Mouse (Mus musculus) CH12.LX (cell line): ENCODE measurements around the gene Zfand4. TPM values are rescaled to one million over a fixed set of nuclear protein-coding genes. Genes with fewer than 3 reads are reported as not detected.

Source experiments
- DNase-seq: peaks from one replicate; pipeline ENCODE4 v3.0.0-alpha.2; 2013; ENCODE audit errors: extremely low read depth
- H3K27ac ChIP-seq: 2 replicates; pipeline ENCODE4 v1.5.1; 2012; ENCODE audit warnings: low read depth, mild to moderate bottlenecking, control low read depth, moderate library complexity; ENCODE audit not compliant: insufficient read depth
- H3K27me3 ChIP-seq: replicated peaks from 2 replicates; pipeline ENCODE3; 2012; ENCODE audit warnings: inconsistent platforms
- H3K36me3 ChIP-seq, 2 experiments: replicated peaks in 1 of 2; 2 replicates each; pipeline versions ENCODE3 to v1.6.1; 2012; ENCODE audit warnings: inconsistent platforms in 1 of 2, low read length in 1 of 2, mild to moderate bottlenecking in 1 of 2, mixed read lengths in 1 of 2, moderate library complexity in 1 of 2; ENCODE audit not compliant: control insufficient read depth in 1 of 2, insufficient read depth in 1 of 2
- H3K4me1 ChIP-seq, 2 experiments: 2 replicates each; pipeline ENCODE4 v1.6.1; 2012; ENCODE audit warnings: inconsistent platforms in 1 of 2, moderate library complexity in 1 of 2; ENCODE audit not compliant: insufficient read depth in 2 of 2, control insufficient read depth in 1 of 2
- H3K4me2 ChIP-seq: 2 replicates; pipeline ENCODE4 v1.6.1; 2012; ENCODE audit warnings: low read depth, mild to moderate bottlenecking, control low read depth; ENCODE audit not compliant: poor library complexity, insufficient read depth, severe bottlenecking
- H3K4me3 ChIP-seq, 3 experiments: fragments of 150-350 bp in 1 of 3; sonication (generic) in 1 of 3; replicated peaks in 1 of 3; 2 replicates each; pipeline versions ENCODE3 to v1.5.1; 2011 to 2012; ENCODE audit warnings: low read depth in 2 of 3, low read length in 2 of 3, mild to moderate bottlenecking in 2 of 3, moderate library complexity in 2 of 3, control low read depth in 1 of 3, improper control_type of control experiment in 1 of 3, inconsistent platforms in 1 of 3, mixed read lengths in 1 of 3; ENCODE audit not compliant: poor library complexity in 1 of 3
- H3K79me2 ChIP-seq: replicated peaks from 2 replicates; pipeline ENCODE4 v1.6.1; 2012; ENCODE audit warnings: mild to moderate bottlenecking, moderate library complexity; ENCODE audit not compliant: control insufficient read depth, poor library complexity, insufficient read depth, severe bottlenecking; ENCODE audit errors: extremely low read depth
- H3K9ac ChIP-seq: 2 replicates; pipeline ENCODE4 v1.6.1; 2012; ENCODE audit warnings: low read depth, mild to moderate bottlenecking, control low read depth, moderate library complexity; ENCODE audit not compliant: insufficient read depth
- H3K9me3 ChIP-seq: replicated peaks from 2 replicates; pipeline ENCODE3; 2012; ENCODE audit warnings: low read length, inconsistent platforms, mixed read lengths
- BHLHE40 ChIP-seq: IDR thresholded peaks from 2 replicates; pipeline ENCODE4 v1.6.1; 2011; ENCODE audit warnings: mild to moderate bottlenecking, low read depth, low read length, improper control_type of control experiment
- CTCF ChIP-seq, 2 experiments: IDR thresholded peaks in 1 of 2; conservative IDR thresholded peaks in 1 of 2; 2 replicates each; pipeline ENCODE4 v1.5.1; 2011 to 2012; ENCODE audit warnings: low read depth in 2 of 2, low read length in 2 of 2, improper control_type of control experiment in 1 of 2, inconsistent platforms in 1 of 2, mild to moderate bottlenecking in 1 of 2, moderate library complexity in 1 of 2
- E2F4 ChIP-seq: IDR thresholded peaks from 2 replicates; pipeline ENCODE4 v1.6.1; 2011; ENCODE audit warnings: low read depth, low read length, improper control_type of control experiment; ENCODE audit not compliant: insufficient replicate concordance
- EP300 ChIP-seq: IDR thresholded peaks from 2 replicates; pipeline ENCODE4 v1.6.1; 2011; ENCODE audit warnings: low read length, improper control_type of control experiment
- ETS1 ChIP-seq: conservative IDR thresholded peaks from 2 replicates; pipeline ENCODE4 v1.6.1; 2012; ENCODE audit warnings: low read depth, mild to moderate bottlenecking, inconsistent platforms, low read length, improper control_type of control experiment, moderate library complexity
- GABPA ChIP-seq: IDR thresholded peaks from 2 replicates; pipeline ENCODE4 v1.6.1; 2012; ENCODE audit warnings: low read depth, low read length, improper control_type of control experiment, inconsistent platforms; ENCODE audit not compliant: insufficient replicate concordance
- HCFC1 ChIP-seq: IDR thresholded peaks from 2 replicates; pipeline ENCODE4 v1.6.1; 2012; ENCODE audit warnings: low read depth, mild to moderate bottlenecking, inconsistent platforms, low read length, improper control_type of control experiment
- IRF4 ChIP-seq: IDR thresholded peaks from 2 replicates; pipeline ENCODE4 v1.6.1; 2014; ENCODE audit warnings: low read depth, mild to moderate bottlenecking, inconsistent platforms, low read length, improper control_type of control experiment
- MAFK ChIP-seq: IDR thresholded peaks from 2 replicates; pipeline ENCODE4 v1.6.1; 2011; ENCODE audit warnings: low read length, improper control_type of control experiment; ENCODE audit not compliant: insufficient replicate concordance
- MAZ ChIP-seq: IDR thresholded peaks from 2 replicates; pipeline ENCODE4 v1.6.1; 2012; ENCODE audit warnings: low read depth, mild to moderate bottlenecking, inconsistent platforms, low read length, improper control_type of control experiment, moderate library complexity
- MEF2A ChIP-seq: IDR thresholded peaks from 2 replicates; pipeline ENCODE4 v1.6.1; 2014; ENCODE audit warnings: low read depth, mild to moderate bottlenecking, inconsistent platforms, low read length, improper control_type of control experiment, borderline replicate concordance
- NELFE ChIP-seq: IDR thresholded peaks from 2 replicates; pipeline ENCODE4 v1.6.1; 2011; ENCODE audit warnings: low read depth, low read length, improper control_type of control experiment
- NRF1 ChIP-seq: IDR thresholded peaks from 2 replicates; pipeline ENCODE4 v1.6.1; 2014; ENCODE audit warnings: low read depth, mild to moderate bottlenecking, inconsistent platforms, low read length, improper control_type of control experiment, moderate library complexity
- PAX5 ChIP-seq: IDR thresholded peaks from 2 replicates; pipeline ENCODE4 v1.6.1; 2012; ENCODE audit warnings: low read length, inconsistent platforms, mixed read lengths
- POLR2AphosphoS2 ChIP-seq: IDR thresholded peaks from 2 replicates; pipeline ENCODE4 v1.6.1; 2011; ENCODE audit warnings: low read depth, low read length, improper control_type of control experiment
- RAD21 ChIP-seq: IDR thresholded peaks from 2 replicates; pipeline ENCODE4 v1.6.1; 2011; ENCODE audit warnings: low read depth, mild to moderate bottlenecking, low read length, improper control_type of control experiment, moderate library complexity
- TCF12 ChIP-seq: IDR thresholded peaks from 2 replicates; pipeline ENCODE4 v1.6.1; 2014; ENCODE audit warnings: low read depth, mild to moderate bottlenecking, inconsistent platforms, low read length, improper control_type of control experiment
- UBTF ChIP-seq: IDR thresholded peaks from 2 replicates; pipeline ENCODE4 v1.6.1; 2012; ENCODE audit warnings: low read depth, mild to moderate bottlenecking, inconsistent platforms, low read length, improper control_type of control experiment, moderate library complexity
- USF1 ChIP-seq: IDR thresholded peaks from 2 replicates; pipeline ENCODE4 v1.6.1; 2014; ENCODE audit warnings: low read depth, mild to moderate bottlenecking, inconsistent platforms, low read length, improper control_type of control experiment
- USF2 ChIP-seq: conservative IDR thresholded peaks from 2 replicates; pipeline ENCODE4 v1.6.1; 2011; ENCODE audit warnings: low read depth, low read length, improper control_type of control experiment
- ZMIZ1 ChIP-seq: IDR thresholded peaks from 2 replicates; pipeline ENCODE4 v1.6.1; 2012; ENCODE audit warnings: low read depth, mild to moderate bottlenecking, inconsistent platforms, low read length, improper control_type of control experiment
- ZNF384 ChIP-seq: IDR thresholded peaks from 2 replicates; pipeline ENCODE4 v1.6.1; 2012; ENCODE audit warnings: low read depth, low read length, improper control_type of control experiment, inconsistent platforms
- dilution Hi-C: fragments of 300-500 bp; cut with MboI; formaldehyde crosslinking; loops from 2 replicates; pipeline ENCODE4 v1.14.3; 2020; ENCODE audit warnings: low sequenced_read_pairs; ENCODE audit not compliant: extremely low pct_unique_long_range_greater_than_20kb, extremely low pct_ligation_motif_present
- in situ Hi-C: fragments of 300-500 bp; cut with MboI; formaldehyde crosslinking; loops from 3 replicates; pipeline ENCODE4 v1.14.3; 2019; ENCODE audit warnings: low sequenced_read_pairs, low pct_ligation_motif_present, low pct_unique_long_range_greater_than_20kb, mixed read lengths
- polyA plus RNA-seq: library from polyadenylated mRNA; unstranded; fragments of >175 nt; gene quantifications from 2 replicates; pipeline ENCODE4 v1.2.1, GENCODE M21; 2012; ENCODE audit warnings: low read depth; ENCODE audit not compliant: insufficient read length
- total RNA-seq, 2 experiments: library from RNA; depleted of rRNA; stranded (reverse); fragments of 300-350 nt in 1 of 2; fragments of >200 nt in 1 of 2; gene quantifications; 2 replicates each; pipeline ENCODE4 v1.2.3; 2012 to 2014

Zfand4 gene
- total and polyA plus RNA-seq, 3 experiments = 2.2 to 3.8 (median 3.1) TPM

DNA sequence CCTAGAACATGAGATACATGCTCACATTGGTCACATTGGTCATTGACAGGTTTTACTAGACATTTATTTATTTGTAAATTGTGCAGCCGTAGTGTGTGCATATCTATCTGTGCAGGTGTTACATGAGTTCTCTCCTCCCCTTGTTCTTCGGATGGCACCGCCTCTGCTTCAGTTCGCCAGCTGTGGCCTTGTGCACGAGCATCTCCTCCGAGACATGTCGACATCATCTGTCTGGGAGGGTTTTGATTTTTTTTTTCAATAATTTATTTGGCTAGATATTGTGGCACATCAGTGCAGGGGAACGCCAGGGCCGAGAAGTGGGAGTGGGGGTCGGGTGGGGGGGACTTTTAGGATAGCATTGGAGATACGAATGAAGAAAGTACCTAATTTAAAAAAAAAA, 103.9 kb downstream of the Zfand4 start:
- dilution Hi-C loops (no loop called here), in situ Hi-C loops (no loop called here)
- no peak overlapping the region for H3K4me2 ChIP-seq
- H3K9ac ChIP-seq = no peak overlapping the region
- DNase-seq = no peak
- no peak overlapping the region for H3K4me3 ChIP-seq
- no peaks in the 10 kb centered on the region for H3K36me3 ChIP-seq
- H3K27me3 ChIP-seq = no peaks in the 10 kb centered on the region
- no peaks in the 10 kb centered on the region for H3K9me3 ChIP-seq
- peaks cover 0 to under 1% of the 10 kb centered on the region in 2 experiments; a peak in 1 of 4 replicates for H3K4me1 ChIP-seq
- TF ChIP-seq ETS1 = no peak
- no peak for TF ChIP-seq MAFK
- TF ChIP-seq PAX5 = no peak
- TF ChIP-seq NELFE = no peak
- TF ChIP-seq ZMIZ1 = no peak
- TF ChIP-seq POLR2AphosphoS2 = no peak
- no peak for TF ChIP-seq ZNF384
- TF ChIP-seq BHLHE40 = no peak
- TF ChIP-seq MEF2A = no peak
- no peak for TF ChIP-seq MAZ
- TF ChIP-seq USF2 = no peak
- TF ChIP-seq NRF1 = no peak
- no peak for TF ChIP-seq UBTF
- TF ChIP-seq RAD21 = no peak
- no peak for TF ChIP-seq USF1
- no peak for TF ChIP-seq GABPA
- TF ChIP-seq EP300 = no peak
- TF ChIP-seq CTCF (conservative IDR thresholded peaks at IDR 0.05 in 1 of 2, IDR thresholded peaks at IDR 0.05 in 1 of 2; ENCODE audit: low read depth in 2 of 2, low read length in 2 of 2) = no peak
- H3K27ac ChIP-seq = no peak overlapping the region
- H3K79me2 ChIP-seq = no peaks in the 10 kb centered on the region

DNA sequence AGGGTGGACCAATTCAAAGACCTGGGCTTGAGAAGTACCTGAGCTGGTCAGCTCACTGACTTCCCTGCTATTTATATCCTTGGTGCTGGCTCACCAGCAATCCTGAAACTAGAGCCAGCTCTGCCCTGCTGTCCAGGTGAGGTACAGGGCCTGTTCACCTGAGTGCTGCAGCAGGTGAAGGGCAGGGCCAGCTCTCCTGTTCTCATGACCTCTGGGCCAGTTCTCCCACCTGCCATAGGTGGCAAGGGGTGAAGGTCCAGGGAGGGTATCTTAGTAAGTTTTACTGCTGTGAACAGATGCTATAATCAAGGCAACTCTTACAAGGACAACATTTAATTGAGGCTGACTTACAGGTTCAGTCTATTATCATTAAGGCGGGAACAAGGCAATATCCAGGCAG, 105.8 kb downstream of the Zfand4 start:
- DNase-seq = no peak
- Histone ChIP-seq H3K4me3 (no peak overlapping the region), H3K4me1 (no peaks in the 10 kb centered on the region), H3K36me3 (no peaks in the 10 kb centered on the region), H3K9ac (no peak overlapping the region), H3K9me3 (no peaks in the 10 kb centered on the region), H3K79me2 (no peaks in the 10 kb centered on the region), H3K4me2 (no peak overlapping the region), H3K27ac (no peak overlapping the region), H3K27me3 (no peaks in the 10 kb centered on the region)
- in situ Hi-C loops (no loop called here), dilution Hi-C loops (no loop called here)
- TF ChIP-seq GABPA (no peak), POLR2AphosphoS2 (no peak), EP300 (no peak), MAFK (no peak), E2F4 (no peak), HCFC1 (no peak), TCF12 (no peak), IRF4 (no peak)
